Mouse (Mus musculus) kidney, adult 2 months (tissue): ENCODE results near the gene Clptm1. TPM values are rescaled to one million over a fixed set of nuclear protein-coding genes. Genes with fewer than 3 reads are reported as not detected.

Experiments used
- DNase-seq: peaks from one replicate; pipeline ENCODE4 v3.0.0; 2021
- H3K27ac ChIP-seq: fragments of 200-500 bp; 2 replicates; pipeline ENCODE4 v1.5.1; 2012; ENCODE audit warnings: low read depth, low read length, control low read depth, inconsistent platforms; ENCODE audit not compliant: insufficient read depth
- H3K27me3 ChIP-seq: fragments of 200-500 bp; replicated peaks from 2 replicates; pipeline ENCODE4 v1.6.1; 2012; ENCODE audit warnings: mild to moderate bottlenecking, moderate library complexity, low read length, inconsistent platforms; ENCODE audit not compliant: control insufficient read depth, insufficient read depth
- H3K36me3 ChIP-seq: fragments of 200-500 bp; 2 replicates; pipeline ENCODE4 v1.6.1; 2012; ENCODE audit warnings: mild to moderate bottlenecking, moderate library complexity, low read length, inconsistent platforms; ENCODE audit not compliant: control insufficient read depth, insufficient read depth
- H3K4me1 ChIP-seq: fragments of 200-500 bp; 2 replicates; pipeline ENCODE4 v1.6.1; 2011; ENCODE audit warnings: low read length; ENCODE audit not compliant: control insufficient read depth, insufficient read depth
- H3K4me3 ChIP-seq: fragments of 200-500 bp; 2 replicates; pipeline ENCODE4 v1.5.1; 2011; ENCODE audit warnings: mild to moderate bottlenecking, low read depth, low read length, control low read depth; ENCODE audit not compliant: insufficient read depth
- CTCF ChIP-seq: fragments of 200-500 bp; conservative IDR thresholded peaks from 2 replicates; pipeline ENCODE4 v1.5.1; 2011; ENCODE audit warnings: low read depth, mild to moderate bottlenecking, control low read depth, low read length, moderate library complexity, mixed read lengths; ENCODE audit not compliant: insufficient read depth, insufficient read length
- POLR2A ChIP-seq: fragments of 200-500 bp; IDR thresholded peaks from one replicate; pipeline ENCODE4 v1.6.1; 2011; ENCODE audit warnings: low read depth, low read length, control low read depth
- WGBS: fragments of 180-500 bp; shearing (Covaris S2); methylation state at CpG from one replicate; pipeline ENCODE4 v1.1.7; 2018; 5-methylcytosine and 5-hydroxymethylcytosine counted together
- polyA plus RNA-seq: library from polyadenylated mRNA; depleted of rRNA; stranded (reverse); fragments of >200 nt; gene quantifications from 2 replicates; pipeline ENCODE4 v1.2.3, GENCODE M21; 2012

Clptm1 gene
- polyA plus RNA-seq, 1 experiment, result 144 TPM

GRCm38 (mm10) chr7:19632720-19633119 lies 32.1 kb downstream of the Clptm1 start:
- H3K27me3 ChIP-seq, result no peaks in the 10 kb centered on the region
- H3K27ac ChIP-seq, result no peak overlapping the region
- TF ChIP-seq POLR2A (no peak), CTCF (no peak)
- H3K36me3 ChIP-seq, result no peaks in the 10 kb centered on the region
- no peak overlapping the region for H3K4me3 ChIP-seq
- no peaks in the 10 kb centered on the region for H3K4me1 ChIP-seq
- DNase-seq, result no peak

GRCm38 (mm10) chr7:19632275-19632674 lies 32.6 kb downstream of the Clptm1 start:
- Histone ChIP-seq H3K4me1 (no peaks in the 10 kb centered on the region), H3K36me3 (no peaks in the 10 kb centered on the region), H3K27ac (no peak overlapping the region), H3K27me3 (no peaks in the 10 kb centered on the region), H3K4me3 (no peak overlapping the region)
- no peak for TF ChIP-seq CTCF
- TF ChIP-seq POLR2A, result no peak
- DNase-seq, result no peak

- no peaks in the 10 kb centered on the region for H3K27me3 ChIP-seq
- peak within 1 kb of the TSS; percentile 68 for H3K27ac ChIP-seq
- DNase-seq, result peak; percentile 94
- peak within 1 kb of the TSS; percentile 81 for H3K4me3 ChIP-seq
- WGBS, result under 1% methylated on average over 41 of the region's 41 CpGs
- H3K4me1 ChIP-seq, result no peaks in the 10 kb centered on the region
- H3K36me3 ChIP-seq, result no peaks in the 10 kb centered on the region
- TF ChIP-seq POLR2A (no peak), CTCF (no peak)
Observed at GRCm38 (mm10) chr7:19629361-19629734, 35.5 kb downstream of the Clptm1 start, which contains the start of gene Relb. Gene Relb, minus strand, starts transcription at chr7:19629438.

- Histone ChIP-seq H3K36me3 (no peaks in the 10 kb centered on the region), H3K4me3 (peak overlapping the region; percentile 81), H3K4me1 (no peaks in the 10 kb centered on the region), H3K27ac (peak overlapping the region; percentile 68), H3K27me3 (no peaks in the 10 kb centered on the region)
- TF ChIP-seq POLR2A, result no peak
- TF ChIP-seq CTCF, result no peak
- 2% methylated on average over 51 of the region's 57 CpGs for WGBS
- peak; percentile 98 for DNase-seq
Observed at GRCm38 (mm10) chr7:19628536-19629360, 36.1 kb downstream of the Clptm1 start.

- Histone ChIP-seq H3K36me3 (no peaks in the 10 kb centered on the region), H3K4me1 (no peaks in the 10 kb centered on the region), H3K27ac (peak overlapping the region; percentile 60; the same call in 1 of the 2 replicates), H3K4me3 (peak overlapping the region; percentile 81), H3K27me3 (no peaks in the 10 kb centered on the region)
- no peak for DNase-seq
- no peak for TF ChIP-seq CTCF
- TF ChIP-seq POLR2A, result no peak
- 12% methylated on average over 17 of the region's 17 CpGs for WGBS
Observed at GRCm38 (mm10) chr7:19628192-19628535, 36.7 kb downstream of the Clptm1 start.

GRCm38 (mm10) chr7:19627721-19628120 lies 37.1 kb downstream of the Clptm1 start:
- Histone ChIP-seq H3K27ac (no peak overlapping the region), H3K4me1 (no peaks in the 10 kb centered on the region), H3K27me3 (no peaks in the 10 kb centered on the region), H3K4me3 (no peak overlapping the region), H3K36me3 (no peaks in the 10 kb centered on the region)
- WGBS, result 63% methylated on average over 3 of the region's 3 CpGs
- no peak for DNase-seq
- TF ChIP-seq CTCF (no peak), POLR2A (no peak)

GRCm38 (mm10) chr7:19623433-19623832 lies 41.4 kb downstream of the Clptm1 start:
- TF ChIP-seq POLR2A (no peak), CTCF (no peak)
- Histone ChIP-seq H3K27ac (no peak overlapping the region), H3K36me3 (no peaks in the 10 kb centered on the region), H3K27me3 (no peaks in the 10 kb centered on the region), H3K4me3 (no peak overlapping the region), H3K4me1 (no peaks in the 10 kb centered on the region)
- 55% methylated on average over 2 of the region's 2 CpGs for WGBS
- no peak for DNase-seq
